Mouse (Mus musculus) CD4-positive helper T cell, adult 2 months (primary cell): ENCODE data around the gene Colq.

Experiments used
- DNase-seq: peaks from one replicate; pipeline ENCODE4 v3.0.0-alpha.2; 2012; ENCODE audit warnings: low read depth, missing footprints, low spot score

Colq gene

GRCm38 (mm10) chr14:31525040-31525810 lies 65.9 kb downstream of the Colq start:
- DNase-seq, result peak; percentile 47

- no peak for DNase-seq
Observed at GRCm38 (mm10) chr14:31521318-31521717, 69.8 kb downstream of the Colq start.

- no peak for DNase-seq
Observed at GRCm38 (mm10) chr14:31519165-31519564, 72.0 kb downstream of the Colq start.

GRCm38 (mm10) chr14:31515895-31516294 lies 75.2 kb downstream of the Colq start:
- DNase-seq, result no peak

GRCm38 (mm10) chr14:31510322-31510721 lies 80.8 kb downstream of the Colq start:
- no peak for DNase-seq

- no peak for DNase-seq
Observed at GRCm38 (mm10) chr14:31509911-31510310, 81.2 kb downstream of the Colq start.

GRCm38 (mm10) chr14:31506456-31506855 lies 84.7 kb downstream of the Colq start:
- DNase-seq, result no peak

GRCm38 (mm10) chr14:31503406-31503805 lies 87.7 kb downstream of the Colq start:
- DNase-seq, result no peak

- DNase-seq, result no peak
Observed at GRCm38 (mm10) chr14:31499526-31499925, 91.6 kb downstream of the Colq start.

- peak; percentile 43 for DNase-seq
Observed at GRCm38 (mm10) chr14:31496241-31496646, 94.9 kb downstream of the Colq start.

- peak; percentile 15 for DNase-seq
Observed at GRCm38 (mm10) chr14:31495538-31495937, 95.6 kb downstream of the Colq start.

GRCm38 (mm10) chr14:31494975-31495455 lies 96.1 kb downstream of the Colq start, which contains the start of gene Mettl6:
Gene Mettl6, minus strand, starts transcription at chr14:31495040.
- peak; percentile 95 for DNase-seq

GRCm38 (mm10) chr14:31494349-31494974 lies 96.7 kb downstream of the Colq start, which contains the start of gene Eaf1:
Gene Eaf1, plus strand, starts transcription at chr14:31494399.
- peak; percentile 76 for DNase-seq

- peak; percentile 33 for DNase-seq
Observed at GRCm38 (mm10) chr14:31493901-31494300, 97.2 kb downstream of the Colq start.

GRCm38 (mm10) chr14:31488055-31488454 lies 103.1 kb downstream of the Colq start:
- DNase-seq, result no peak

- DNase-seq, result no peak
Observed at GRCm38 (mm10) chr14:31486465-31486864, 104.7 kb downstream of the Colq start.

- no peak for DNase-seq
Observed at GRCm38 (mm10) chr14:31482417-31482816, 108.7 kb downstream of the Colq start.

GRCm38 (mm10) chr14:31473297-31473696 lies 117.8 kb downstream of the Colq start:
- DNase-seq, result no peak
